Mouse (Mus musculus) myocyte (in vitro differentiated cells): ENCODE results near the gene Sh3bp4. TPM values are rescaled to one million over a fixed set of nuclear protein-coding genes. Genes with fewer than 3 reads are reported as not detected.

Experiments
- H3K27me3 ChIP-seq: one replicate; pipeline ENCODE4 v1.6.1; 2011; ENCODE audit not compliant: control insufficient read depth, insufficient read depth, insufficient read length
- H3K36me3 ChIP-seq: one replicate; pipeline ENCODE4 v1.6.1; 2011; ENCODE audit not compliant: control insufficient read depth, insufficient read depth
- H3K4me2 ChIP-seq: one replicate; pipeline ENCODE4 v1.6.1; 2011; ENCODE audit warnings: low read depth, control low read depth
- H3K4me3 ChIP-seq: one replicate; pipeline ENCODE4 v1.5.1; 2011; ENCODE audit warnings: mild to moderate bottlenecking, control low read depth, moderate library complexity
- H3K79me2 ChIP-seq: one replicate; pipeline ENCODE4 v1.6.1; 2011; ENCODE audit not compliant: control insufficient read depth, insufficient read depth
- H3ac ChIP-seq: one replicate; pipeline ENCODE4 v1.6.1; 2011; ENCODE audit not compliant: control insufficient read depth, insufficient read length
- CEBPB ChIP-seq: IDR thresholded peaks from 2 replicates; pipeline ENCODE4 v1.6.1; 2011; ENCODE audit warnings: mild to moderate bottlenecking, moderate library complexity; ENCODE audit not compliant: poor library complexity, insufficient read depth, severe bottlenecking
- E2F4 ChIP-seq: IDR thresholded peaks from one replicate; pipeline ENCODE4 v1.6.1; 2011; ENCODE audit warnings: mild to moderate bottlenecking, control low read depth, moderate library complexity; ENCODE audit not compliant: insufficient read depth
- MAX ChIP-seq: IDR thresholded peaks from one replicate; pipeline ENCODE4 v1.6.1; 2011; ENCODE audit warnings: low read depth, mild to moderate bottlenecking, control low read depth
- MYOD1 ChIP-seq, 3 experiments: IDR thresholded peaks; one replicate each; pipeline ENCODE4 v1.6.1; 2011; ENCODE audit warnings: control low read depth in 2 of 3, low read depth in 2 of 3, mild to moderate bottlenecking in 2 of 3, moderate library complexity in 1 of 3; ENCODE audit not compliant: insufficient read length in 2 of 3, control insufficient read depth in 1 of 3
- MYOG ChIP-seq, 3 experiments: IDR thresholded peaks; one replicate each; pipeline ENCODE4 v1.6.1; 2011; ENCODE audit warnings: control low read depth in 2 of 3, low read depth in 2 of 3, mild to moderate bottlenecking in 2 of 3; ENCODE audit not compliant: insufficient read length in 2 of 3, control insufficient read depth in 1 of 3, insufficient read depth in 1 of 3
- POLR2A ChIP-seq: IDR thresholded peaks from one replicate; pipeline ENCODE4 v1.6.1; 2011; ENCODE audit warnings: low read depth, mild to moderate bottlenecking, control low read depth, moderate library complexity; ENCODE audit not compliant: insufficient read length
- POLR2AphosphoS2 ChIP-seq: IDR thresholded peaks from one replicate; pipeline ENCODE4 v1.6.1; 2011; ENCODE audit warnings: low read depth, control low read depth; ENCODE audit not compliant: insufficient read length
- REST ChIP-seq: IDR thresholded peaks from one replicate; pipeline ENCODE4 v1.6.1; 2011; ENCODE audit warnings: mild to moderate bottlenecking, control low read depth, moderate library complexity; ENCODE audit not compliant: insufficient read depth, insufficient read length
- SRF ChIP-seq: IDR thresholded peaks from one replicate; pipeline ENCODE4 v1.6.1; 2011; ENCODE audit warnings: low read depth; ENCODE audit not compliant: control insufficient read depth, insufficient read length
- TCF12 ChIP-seq: IDR thresholded peaks from one replicate; pipeline ENCODE4 v1.6.1; 2011; ENCODE audit warnings: mild to moderate bottlenecking, control low read depth; ENCODE audit not compliant: poor library complexity, insufficient read depth, severe bottlenecking
- TCF3 ChIP-seq: IDR thresholded peaks from one replicate; pipeline ENCODE4 v1.6.1; 2011; ENCODE audit warnings: low read depth, control low read depth; ENCODE audit not compliant: insufficient read length
- USF1 ChIP-seq: IDR thresholded peaks from one replicate; pipeline ENCODE4 v1.6.1; 2011; ENCODE audit warnings: low read depth, mild to moderate bottlenecking, control low read depth, moderate library complexity
- polyA plus RNA-seq: library from polyadenylated mRNA; unstranded; fragments of >200 nt; fragmentation: generic; extraction: Trizol; gene quantifications from one replicate; pipeline ENCODE4 v1.2.1, GENCODE M21; 2012; ENCODE audit warnings: missing spikeins

The Sh3bp4 gene
- polyA plus RNA-seq, 1 experiment, result 23.2 TPM

- Histone ChIP-seq H3K4me3 (no peak overlapping the region), H3ac (no peak overlapping the region)
Observed at GRCm38 (mm10) chr1:89041290-89041689, 28.9 kb upstream of the Sh3bp4 start.

GRCm38 (mm10) chr1:89042081-89042480 lies 28.1 kb upstream of the Sh3bp4 start:
- Histone ChIP-seq H3ac (no peak overlapping the region), H3K4me3 (no peak overlapping the region), H3K27me3 (no peaks in the 10 kb centered on the region), H3K4me2 (no peak overlapping the region), H3K79me2 (no peaks in the 10 kb centered on the region), H3K36me3 (no peaks in the 10 kb centered on the region)
- TF ChIP-seq CEBPB, result no peak

More at GRCm38 (mm10) chr1:89041290-89041689, 28.9 kb upstream of the Sh3bp4 start:
- H3K4me2 ChIP-seq, result peak overlapping the region; percentile 63
- H3K79me2 ChIP-seq, result no peaks in the 10 kb centered on the region
- TF ChIP-seq MYOG (IDR thresholded peaks at IDR 0.05; ENCODE audit: control insufficient read depth in 1 of 3, insufficient read depth in 1 of 3, insufficient read length in 2 of 3, low read depth in 2 of 3) (peak in 1 of 3 experiments; percentile 35), MAX (no peak), MYOD1 (IDR thresholded peaks at IDR 0.05; ENCODE audit: control insufficient read depth in 1 of 3, insufficient read length in 2 of 3, low read depth in 2 of 3) (peak in 1 of 3 experiments; percentile 58)
- H3K36me3 ChIP-seq, result no peaks in the 10 kb centered on the region
- H3K27me3 ChIP-seq, result no peaks in the 10 kb centered on the region

DNA sequence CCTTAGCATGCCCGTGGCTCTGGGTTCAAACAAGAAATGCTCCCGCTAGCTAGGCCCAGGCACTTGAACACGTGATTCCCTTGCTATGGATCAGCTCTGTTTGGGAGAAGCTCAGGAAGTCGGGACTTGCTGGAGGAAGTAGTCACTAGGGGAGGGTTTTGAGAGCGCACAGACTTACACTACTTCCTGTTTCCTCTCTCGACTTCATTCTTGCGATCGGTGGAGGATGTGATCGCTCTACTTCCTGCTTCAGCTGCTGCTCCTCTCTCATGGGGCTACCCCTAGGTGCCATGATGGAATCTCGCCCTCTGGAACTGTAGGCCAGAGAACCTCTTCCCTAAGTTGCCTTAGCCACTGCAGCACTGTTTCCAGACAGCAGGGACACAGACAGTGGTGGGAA lies 27.3 kb upstream of the Sh3bp4 start:
- no peaks in the 10 kb centered on the region for H3K36me3 ChIP-seq
- no peaks in the 10 kb centered on the region for H3K79me2 ChIP-seq
- H3K27me3 ChIP-seq, result no peaks in the 10 kb centered on the region
- H3K4me3 ChIP-seq, result no peak overlapping the region
- H3ac ChIP-seq, result no peak overlapping the region
- TF ChIP-seq CEBPB, result no peak
- TF ChIP-seq MYOD1 (IDR thresholded peaks at IDR 0.05; ENCODE audit: control insufficient read depth in 1 of 3, insufficient read length in 2 of 3, low read depth in 2 of 3), result no peak
- no peak for TF ChIP-seq E2F4
- no peak for TF ChIP-seq MYOG (IDR thresholded peaks at IDR 0.05; ENCODE audit: control insufficient read depth in 1 of 3, insufficient read depth in 1 of 3, insufficient read length in 2 of 3, low read depth in 2 of 3)
- no peak for TF ChIP-seq POLR2A
- TF ChIP-seq TCF12, result no peak
- no peak for TF ChIP-seq TCF3
- TF ChIP-seq USF1, result no peak
- no peak for TF ChIP-seq SRF
- TF ChIP-seq POLR2AphosphoS2, result no peak
- TF ChIP-seq REST, result no peak
- H3K4me2 ChIP-seq, result no peak overlapping the region

DNA sequence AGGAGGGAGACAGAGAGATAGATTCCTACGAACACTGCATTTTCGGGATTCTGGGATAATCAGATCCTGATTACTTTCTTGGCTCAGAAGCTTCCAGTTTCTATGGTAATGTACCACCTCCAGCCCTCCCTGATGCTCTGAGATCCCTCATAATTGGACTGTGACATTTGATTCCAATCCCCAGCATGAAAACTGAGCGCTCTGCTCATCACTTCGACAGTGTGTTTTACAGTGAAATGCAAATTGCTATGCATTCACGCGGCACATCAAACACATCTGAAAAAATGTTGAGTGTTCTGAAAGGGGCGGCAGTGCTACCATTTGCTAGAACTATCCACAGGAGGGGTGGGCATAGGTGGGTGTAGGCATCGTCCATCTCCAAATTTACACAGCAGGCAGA lies 24.8 kb upstream of the Sh3bp4 start:
- Histone ChIP-seq H3ac (no peak overlapping the region), H3K79me2 (no peaks in the 10 kb centered on the region), H3K36me3 (no peaks in the 10 kb centered on the region), H3K27me3 (no peaks in the 10 kb centered on the region), H3K4me2 (no peak overlapping the region), H3K4me3 (no peak overlapping the region)
- no peak for TF ChIP-seq MYOD1 (IDR thresholded peaks at IDR 0.05; ENCODE audit: control insufficient read depth in 1 of 3, insufficient read length in 2 of 3, low read depth in 2 of 3)
- no peak for TF ChIP-seq POLR2A
- TF ChIP-seq TCF12, result no peak
- no peak for TF ChIP-seq SRF
- TF ChIP-seq CEBPB, result no peak
- TF ChIP-seq MAX, result no peak
- no peak for TF ChIP-seq POLR2AphosphoS2
- no peak for TF ChIP-seq E2F4
- TF ChIP-seq REST, result no peak
- TF ChIP-seq MYOG (IDR thresholded peaks at IDR 0.05; ENCODE audit: control insufficient read depth in 1 of 3, insufficient read depth in 1 of 3, insufficient read length in 2 of 3, low read depth in 2 of 3), result no peak
- no peak for TF ChIP-seq USF1

DNA sequence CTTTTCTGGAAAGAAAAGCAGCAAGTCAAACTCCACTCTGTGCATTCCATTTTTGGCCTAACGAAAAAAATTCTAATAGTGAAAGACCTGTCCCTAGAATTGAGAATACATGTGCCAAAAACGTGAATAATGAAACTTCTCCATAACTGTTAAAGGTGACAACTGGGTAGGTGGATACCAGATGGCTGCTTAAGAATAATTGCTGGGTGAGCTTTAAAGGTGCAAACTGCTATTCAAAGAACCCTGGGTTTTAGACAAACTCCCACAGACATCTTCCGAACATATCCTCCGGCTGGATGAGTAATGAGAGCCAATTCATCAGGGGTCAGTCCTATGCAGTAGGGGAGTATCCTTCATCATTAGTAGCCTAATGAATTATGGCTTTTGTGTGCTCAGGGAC lies 20.7 kb upstream of the Sh3bp4 start:
- Histone ChIP-seq H3K4me3 (no peak overlapping the region), H3ac (no peak overlapping the region), H3K79me2 (no peaks in the 10 kb centered on the region), H3K4me2 (no peak overlapping the region), H3K27me3 (no peaks in the 10 kb centered on the region), H3K36me3 (no peaks in the 10 kb centered on the region)
- TF ChIP-seq TCF3, result no peak

DNA sequence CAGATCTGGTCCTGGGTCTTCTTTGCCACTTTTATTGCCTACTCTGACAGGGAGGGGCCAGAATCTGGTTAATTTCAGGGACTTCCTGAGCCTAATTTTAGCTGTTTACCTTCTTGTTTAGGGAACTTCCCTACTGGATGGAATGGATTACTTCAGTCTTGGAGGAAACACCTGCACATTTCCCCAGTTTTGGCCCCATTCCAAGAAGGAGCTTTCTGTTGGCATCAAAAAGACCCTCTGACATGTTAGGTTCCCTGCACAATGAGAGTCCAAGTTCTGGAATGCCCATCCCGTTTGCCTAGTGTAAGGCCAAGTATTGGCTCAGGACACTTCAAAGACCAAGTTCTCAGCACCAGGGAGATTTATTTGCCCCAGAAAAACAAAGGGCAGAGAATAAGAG lies 14.0 kb upstream of the Sh3bp4 start:
- H3ac ChIP-seq, result no peak overlapping the region
- TF ChIP-seq MAX, result no peak
- TF ChIP-seq E2F4, result no peak
- no peak for TF ChIP-seq REST
- no peak for TF ChIP-seq POLR2A
- no peak for TF ChIP-seq POLR2AphosphoS2
- TF ChIP-seq SRF, result no peak
- TF ChIP-seq MYOD1 (IDR thresholded peaks at IDR 0.05; ENCODE audit: control insufficient read depth in 1 of 3, insufficient read length in 2 of 3, low read depth in 2 of 3), result no peak
- no peak for TF ChIP-seq TCF12
- no peak for TF ChIP-seq CEBPB
- no peak for TF ChIP-seq TCF3
- no peak for TF ChIP-seq MYOG (IDR thresholded peaks at IDR 0.05; ENCODE audit: control insufficient read depth in 1 of 3, insufficient read depth in 1 of 3, insufficient read length in 2 of 3, low read depth in 2 of 3)
- no peak for TF ChIP-seq USF1
- no peaks in the 10 kb centered on the region for H3K79me2 ChIP-seq
- H3K4me3 ChIP-seq, result no peak overlapping the region
- no peak overlapping the region for H3K4me2 ChIP-seq
- H3K27me3 ChIP-seq, result no peaks in the 10 kb centered on the region
- no peaks in the 10 kb centered on the region for H3K36me3 ChIP-seq
